Mouse (Mus musculus) embryonic fibroblast, embryonic 13.5 days (primary cell): ENCODE data around the gene Helz.

Experiments used
- CTCF ChIP-seq: IDR thresholded peaks from 2 replicates; pipeline ENCODE4 v1.5.1; 2011; ENCODE audit warnings: mild to moderate bottlenecking, control low read depth, low read length, moderate library complexity, borderline replicate concordance; ENCODE audit not compliant: insufficient read depth
- POLR2A ChIP-seq: IDR thresholded peaks from 2 replicates; pipeline ENCODE4 v1.6.1; 2011; ENCODE audit warnings: low read depth, mild to moderate bottlenecking, control low read depth, low read length, moderate library complexity

DNA sequence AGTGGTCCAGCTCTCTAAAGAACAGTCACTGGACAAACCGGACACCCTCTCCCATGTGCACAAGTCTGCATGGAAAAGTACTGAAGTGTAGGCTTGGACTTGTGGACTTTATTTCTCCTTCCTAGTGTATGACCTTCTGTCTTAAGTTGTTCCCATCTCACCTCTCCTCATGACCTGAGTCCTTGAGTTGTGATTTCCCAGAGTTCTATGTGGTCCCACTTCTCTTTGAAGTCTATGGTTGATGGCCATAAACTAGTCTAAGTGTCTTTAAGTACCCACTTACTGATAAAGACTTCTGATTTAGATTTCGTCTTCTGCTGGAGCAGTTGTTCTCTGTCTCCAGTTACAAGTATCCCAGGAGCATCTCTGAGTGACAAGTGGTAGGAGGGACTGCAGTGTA lies 119.8 kb downstream of the Helz start:
- no peak for TF ChIP-seq CTCF
- no peak for TF ChIP-seq POLR2A
